Mouse (Mus musculus): ENCODE measurements around the gene Pcsk1n.

- TF ChIP-seq CTCF (IDR thresholded peaks at IDR 0.05; ENCODE audit: insufficient read depth, low read depth, low read length) (no peak), POLR2A (IDR thresholded peaks at IDR 0.05; ENCODE audit: insufficient read depth, low read depth, low read length) (peak; percentile 49; the same call in 1 of the 2 replicates)
These were observed at the start of gene Pcsk1n for GRCm38 (mm10) chrX:7919601-7920383.

Measured in olfactory bulb, adult 2 months (tissue).